Mouse (Mus musculus): ENCODE measurements around the gene Sgf29. TPM values are rescaled to one million over a fixed set of nuclear protein-coding genes. Genes with fewer than 3 reads are reported as not detected.
"Not testable (repeated sequence)": the region's sequence is repeated elsewhere in the genome, so short reads cannot be mapped to it uniquely, and the experiment has no call there.

Sgf29 gene
- total RNA-seq, 2 experiments from 2014 or later: 29.3 to 33.2 TPM

DNA sequence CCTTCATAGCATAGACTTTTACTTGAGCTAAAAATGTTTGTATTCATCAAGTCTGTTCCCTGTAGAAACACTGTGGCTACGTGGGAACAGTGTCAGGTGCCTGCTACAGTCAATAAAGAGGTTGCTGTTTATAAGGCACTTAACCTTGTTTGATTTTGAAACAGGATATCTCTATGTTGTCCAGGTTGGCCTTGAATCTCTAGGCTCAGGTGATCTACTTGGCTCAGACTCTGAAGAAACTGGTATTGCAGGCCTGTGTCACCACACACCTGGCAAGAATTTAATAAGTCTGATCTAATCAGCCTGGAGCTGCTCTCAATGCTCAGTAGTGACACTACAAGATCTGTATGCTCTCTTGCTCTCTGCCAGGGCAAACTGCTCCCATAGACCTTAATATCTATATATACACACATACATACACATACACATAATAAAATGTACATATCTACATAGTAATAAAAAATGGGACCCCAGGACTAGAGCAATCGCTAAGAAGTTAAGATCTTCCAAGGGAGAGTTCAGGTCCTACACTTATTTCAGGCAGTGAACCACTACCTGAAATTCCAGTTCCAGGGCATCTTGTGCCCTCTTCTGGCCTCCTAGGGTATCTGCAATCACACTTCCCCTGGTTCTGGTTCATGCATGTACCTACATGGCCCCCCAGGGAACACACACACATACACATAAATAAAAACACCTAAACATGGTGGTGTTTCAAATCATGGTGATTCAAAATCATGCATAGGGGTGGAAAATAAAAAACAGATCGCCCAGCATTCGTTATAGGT, 12.2 kb upstream of the Sgf29 start:
- intact Hi-C loops (cut with DNase I): loop anchor here (2.0 kb wide), 1 partner anchor 50 kb away; no protein-coding TSS in a partner anchor
- DNase-seq: no peak

GRCm38 (mm10) chr7:126642545-126643243, 6.4 kb upstream of the Sgf29 start:
- DNase-seq: no peak
- intact Hi-C loops (cut with DNase I): no loop called here

DNA sequence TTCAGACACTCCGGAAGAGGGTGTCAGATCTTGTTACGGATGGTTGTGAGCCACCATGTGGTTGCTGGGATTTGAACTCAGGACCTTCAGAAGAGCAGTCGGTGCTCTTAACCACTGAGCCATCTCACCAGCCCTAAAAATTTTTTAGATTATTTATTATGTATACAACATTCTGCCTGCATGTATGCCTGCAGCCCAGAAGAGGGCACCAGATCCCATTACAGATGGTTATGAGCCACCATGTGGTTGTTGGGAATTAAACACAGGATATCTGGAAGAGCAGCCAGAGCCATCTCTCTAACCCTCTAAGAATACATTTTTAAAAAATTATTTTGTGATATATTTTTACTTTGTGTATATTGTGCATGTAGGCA, 5.9 kb upstream of the Sgf29 start:
- intact Hi-C loops (cut with DNase I); DNase-seq: not testable (repeated sequence)

GRCm38 (mm10) chr7:126644345-126644744, 4.8 kb upstream of the Sgf29 start:
- DNase-seq: no peak
- intact Hi-C loops (cut with DNase I): no loop called here

- intact Hi-C loops (cut with DNase I): no loop called here
These were observed 4.2 kb upstream of the Sgf29 start for GRCm38 (mm10) chr7:126644914-126645313.

GRCm38 (mm10) chr7:126645708-126646107, 3.4 kb upstream of the Sgf29 start:
- intact Hi-C loops (cut with DNase I): no loop called here
- no peak for DNase-seq

More at GRCm38 (mm10) chr7:126644914-126645313, 4.2 kb upstream of the Sgf29 start:
- DNase-seq: no peak

- no peak for DNase-seq
- intact Hi-C loops (cut with DNase I): no loop called here
These were observed 623 bp upstream of the Sgf29 start for GRCm38 (mm10) chr7:126648486-126648885.

DNA sequence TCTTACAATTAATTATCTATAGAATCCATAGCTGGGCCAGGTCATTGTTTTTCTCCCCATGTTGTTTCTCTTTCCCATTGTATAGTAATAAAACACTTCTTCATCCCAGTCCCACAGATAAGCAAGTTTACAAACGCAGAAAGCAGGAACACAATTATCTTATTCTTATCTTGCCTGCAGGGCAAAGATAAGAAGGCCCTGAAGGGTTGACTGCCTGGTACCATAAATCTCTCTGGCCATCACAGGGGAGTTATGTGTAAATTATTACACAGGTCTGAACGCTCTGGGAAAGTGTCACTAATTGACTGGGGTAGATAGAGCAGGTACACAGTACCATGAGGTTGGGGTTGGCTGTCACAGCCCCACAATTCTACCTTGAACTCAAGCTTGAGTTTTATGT, 1.7 kb downstream of the Sgf29 start:
- intact Hi-C loops (cut with DNase I): no loop called here
- DNase-seq: no peak

GRCm38 (mm10) chr7:126653991-126654390, 4.9 kb downstream of the Sgf29 start:
- intact Hi-C loops (cut with DNase I): no loop called here
- DNase-seq: no peak

DNA sequence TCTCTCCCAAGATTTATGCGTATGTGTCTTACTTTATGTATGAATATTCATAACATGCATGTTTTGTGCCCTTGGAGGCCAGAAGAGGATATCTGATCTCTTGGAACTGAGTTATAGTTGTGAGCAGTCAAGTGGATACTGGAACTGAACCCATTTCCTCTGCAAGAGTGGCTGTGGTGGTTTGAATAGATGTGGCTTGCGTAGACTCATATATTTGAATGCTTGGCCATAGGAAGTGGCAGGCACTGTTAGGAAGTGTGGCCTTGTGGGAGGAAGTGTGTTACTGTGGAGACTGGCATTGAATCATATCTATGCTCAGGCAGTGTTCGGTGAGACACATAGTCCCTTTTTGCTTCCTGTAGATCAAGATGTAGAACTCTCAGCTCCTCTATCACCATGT, 6.6 kb downstream of the Sgf29 start:
- intact Hi-C loops (cut with DNase I): no loop called here

GRCm38 (mm10) chr7:126657522-126657921, 8.4 kb downstream of the Sgf29 start:
- intact Hi-C loops (cut with DNase I): no loop called here

More for the DNA sequence above, 6.6 kb downstream of the Sgf29 start:
- DNase-seq: no peak

DNA sequence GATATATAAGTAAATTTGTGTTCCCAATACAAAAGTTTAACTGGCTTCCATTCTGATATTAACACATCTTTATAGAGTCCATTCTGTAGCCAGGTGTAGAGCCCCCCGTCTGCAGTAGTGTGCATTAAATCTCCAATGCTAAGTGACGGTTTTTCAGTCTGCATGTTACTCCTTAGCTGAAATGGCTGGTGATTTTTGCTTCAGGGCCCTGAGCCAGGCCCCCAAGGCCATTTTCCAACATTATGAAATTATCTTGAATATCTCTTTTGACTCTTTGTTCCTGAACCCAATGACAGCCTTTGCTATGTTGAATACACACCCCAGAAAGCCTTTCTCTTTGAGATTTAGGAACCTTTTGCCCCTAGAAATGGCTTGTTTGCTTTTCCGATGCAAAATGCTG, 10.7 kb downstream of the Sgf29 start:
- DNase-seq: no peak

More at GRCm38 (mm10) chr7:126657522-126657921, 8.4 kb downstream of the Sgf29 start:
- no peak for DNase-seq

GRCm38 (mm10) chr7:126663646-126664045, 14.5 kb downstream of the Sgf29 start:
- intact Hi-C loops (cut with DNase I): no loop called here
- DNase-seq: no peak

More for the DNA sequence above, 10.7 kb downstream of the Sgf29 start:
- intact Hi-C loops (cut with DNase I): no loop called here

DNA sequence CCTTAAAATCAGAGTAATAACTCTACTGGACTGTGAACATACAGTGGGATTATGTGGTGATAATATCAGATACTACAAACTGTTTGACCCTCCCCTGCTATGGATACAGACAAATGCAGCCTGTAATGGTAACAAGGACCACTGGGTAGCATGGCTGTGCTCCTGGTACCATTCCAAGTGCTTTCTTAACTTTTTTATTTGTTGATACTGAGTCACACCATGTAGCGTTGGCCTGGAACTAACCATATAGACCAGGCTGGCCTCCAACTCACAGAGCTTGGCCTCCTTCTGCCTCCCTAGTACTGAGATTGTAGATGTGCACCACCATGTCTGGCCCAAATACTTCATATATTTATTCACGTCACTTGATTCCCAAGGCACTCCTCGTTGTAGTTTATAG, 16.2 kb downstream of the Sgf29 start:
- no peak for DNase-seq

DNA sequence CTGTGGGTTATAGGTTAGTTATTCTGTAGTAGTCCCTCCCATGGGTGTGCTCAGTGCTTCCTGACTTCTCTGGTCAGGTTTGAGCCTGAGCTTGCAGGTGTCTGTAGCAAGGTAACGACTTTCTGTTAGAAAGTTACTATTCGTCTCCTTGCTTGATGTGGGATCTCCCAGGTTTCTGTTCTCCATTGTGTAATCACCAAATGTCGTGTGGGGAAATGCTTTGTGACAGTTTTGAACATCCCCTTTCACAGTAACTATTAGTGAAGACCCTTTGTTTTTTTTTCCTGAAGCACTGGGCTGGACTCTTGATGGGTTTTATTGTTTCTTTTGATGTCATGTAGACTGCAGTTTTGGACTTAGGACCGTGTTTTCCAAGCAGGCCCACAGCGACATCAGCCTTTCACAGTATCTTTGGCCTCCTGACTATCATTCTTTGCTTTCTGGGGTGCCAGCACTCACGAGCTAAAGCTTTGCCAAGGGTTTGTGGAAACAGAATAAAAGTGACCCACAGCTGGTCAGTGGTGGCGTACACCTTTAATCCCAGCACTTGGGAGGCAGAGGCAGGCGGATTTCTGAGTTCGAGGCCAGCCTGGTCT, 18.5 kb downstream of the Sgf29 start:
- no peak for DNase-seq
- intact Hi-C loops (cut with DNase I): no loop called here

More for the DNA sequence above, 16.2 kb downstream of the Sgf29 start:
- intact Hi-C loops (cut with DNase I): no loop called here

DNA sequence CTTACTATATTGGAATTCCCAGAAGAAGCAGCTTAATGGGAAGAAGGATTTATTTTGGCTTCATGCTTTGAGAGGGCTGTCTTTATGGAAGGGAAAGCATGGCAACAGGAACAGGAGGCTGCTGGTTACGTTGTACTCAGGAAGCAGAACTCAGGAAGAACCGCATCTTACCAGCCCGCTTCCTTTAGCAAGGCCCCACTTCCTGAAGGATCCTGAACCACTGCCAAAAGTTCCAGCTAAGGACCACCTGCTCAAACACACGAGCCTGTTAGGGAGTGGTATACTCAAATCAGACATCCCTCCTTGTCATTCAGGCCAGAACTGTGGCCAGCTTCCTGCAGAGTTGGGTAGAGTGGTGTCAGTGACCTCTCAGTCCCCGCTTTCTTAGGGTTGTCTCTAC, 19.3 kb downstream of the Sgf29 start:
- no peak for DNase-seq
- intact Hi-C loops (cut with DNase I): no loop called here

GRCm38 (mm10) chr7:126670152-126670551, 21.0 kb downstream of the Sgf29 start:
- intact Hi-C loops (cut with DNase I): no loop called here
- no peak for DNase-seq

- intact Hi-C loops (cut with DNase I): no loop called here
- DNase-seq: no peak
These were observed 23.0 kb downstream of the Sgf29 start for GRCm38 (mm10) chr7:126672111-126672510.

- no peak for DNase-seq
- intact Hi-C loops (cut with DNase I): no loop called here
These were observed 26.0 kb downstream of the Sgf29 start for GRCm38 (mm10) chr7:126675104-126675503.

DNA sequence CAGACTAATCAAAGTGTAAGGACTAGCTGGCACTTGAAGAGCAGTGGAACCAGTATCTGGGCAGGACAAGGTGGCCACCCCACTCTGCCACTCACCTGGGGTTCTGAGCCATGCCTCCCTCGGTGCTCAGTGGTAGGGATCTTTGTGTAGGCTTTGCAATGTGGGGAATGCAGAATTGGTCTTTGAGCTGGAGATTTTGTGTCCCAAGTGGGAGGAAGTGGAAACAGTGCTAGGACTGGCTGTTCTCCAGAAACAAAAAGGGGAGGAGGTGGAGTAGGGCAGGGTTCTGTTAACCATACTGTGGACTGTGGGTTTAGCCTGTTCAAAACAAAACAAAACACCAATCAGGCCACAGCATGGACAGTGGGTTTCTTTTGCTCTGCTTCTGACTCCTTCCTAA, 27.1 kb downstream of the Sgf29 start, which contains the start of gene Sult1a1:
Gene Sult1a1, minus strand, starts transcription at position 226 of the 400 bp plus-strand sequence.
- peak in 1 of 2 experiments; percentile 61 for DNase-seq
- intact Hi-C loops (cut with DNase I): no loop called here

DNA sequence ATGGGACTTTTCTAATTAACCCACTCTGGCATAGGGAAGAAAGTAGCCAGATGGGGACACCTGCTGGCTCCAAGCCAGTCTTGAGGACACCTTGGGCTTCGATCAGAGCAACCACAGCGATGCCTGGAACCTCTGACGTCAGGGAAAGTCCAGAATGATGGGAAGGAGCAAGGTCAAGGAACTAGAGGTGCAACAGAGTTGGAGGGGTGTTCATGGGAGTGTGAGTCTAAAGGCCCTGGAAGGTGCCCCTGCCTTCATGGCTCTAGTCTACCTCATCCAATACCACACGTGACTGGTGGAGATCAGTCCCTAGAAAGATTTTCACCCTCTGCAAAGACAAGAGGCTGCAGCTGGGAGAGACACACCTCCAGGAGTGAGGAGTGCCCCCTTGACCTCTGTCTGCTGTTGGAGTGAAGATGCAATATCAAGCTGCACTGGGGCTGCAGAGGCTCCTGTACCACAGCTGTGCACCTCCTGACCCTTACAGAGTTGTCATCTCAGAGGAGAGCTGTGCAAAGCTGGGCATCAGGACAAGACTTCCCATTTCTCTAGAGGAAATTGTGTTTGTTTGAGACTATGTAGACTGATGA, 27.6 kb downstream of the Sgf29 start:
- DNase-seq: no peak
- intact Hi-C loops (cut with DNase I): no loop called here
